Mouse (Mus musculus): ENCODE results near the gene Hhex. TPM values are rescaled to one million over a fixed set of nuclear protein-coding genes. Genes with fewer than 3 reads are reported as not detected.

Gene Hhex
- total RNA-seq (2023; ENCODE audit: inconsistent age), result 86.0 to 102 TPM (median 96.7 TPM) in 4 replicates

DNA sequence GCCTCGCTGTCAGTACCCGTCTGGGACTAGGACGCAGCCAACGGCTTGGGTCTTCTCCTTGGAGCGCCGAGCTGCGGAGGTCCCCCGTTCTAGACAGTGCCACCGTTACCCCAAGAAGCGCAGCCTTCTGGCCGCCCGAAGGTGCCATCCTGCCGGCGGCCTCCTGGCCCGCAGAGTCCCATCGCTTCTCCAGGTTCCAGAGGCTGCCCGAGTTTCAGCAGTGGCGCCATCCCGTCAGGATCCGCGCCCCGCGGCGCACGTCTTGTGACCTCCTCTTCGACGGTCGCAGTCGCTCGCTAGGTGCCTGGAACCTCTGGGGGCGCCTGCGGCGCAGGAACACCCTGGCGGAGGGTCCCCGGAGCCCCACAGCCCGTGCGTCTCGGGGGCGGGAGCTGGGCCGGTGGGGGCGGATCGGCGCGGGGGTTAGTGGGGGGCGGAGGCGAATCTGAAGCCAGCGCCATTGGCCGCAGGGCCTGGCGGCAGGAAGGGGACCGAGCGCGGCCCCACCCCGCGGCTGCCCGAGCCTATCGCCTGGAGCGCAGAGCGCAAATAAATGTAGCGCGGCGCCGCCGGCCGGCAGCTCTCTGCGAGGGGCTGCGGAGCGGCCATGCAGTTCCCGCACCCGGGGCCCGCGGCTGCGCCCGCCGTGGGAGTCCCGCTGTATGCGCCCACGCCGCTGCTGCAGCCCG is at the start of gene Hhex:
TSS of gene Hhex (plus strand) at position 548 of the 689 bp plus-strand sequence.

Other genes starting within 250 kb of the Hhex start
- 56.7 to 73.9 TPM (median 64.6 TPM) in 4 replicates for gene March5, start 227.3 kb upstream of the Hhex start, total RNA-seq (2023; ENCODE audit: inconsistent age)
- 0.51 to 1.5 TPM (median 0.63 TPM) in 4 replicates for gene Cpeb3, start 226.2 kb upstream of the Hhex start, total RNA-seq (2023; ENCODE audit: inconsistent age)
- 33.4 to 37.7 TPM (median 36.6 TPM) in 4 replicates for gene Ide, start 97.0 kb upstream of the Hhex start, total RNA-seq (2023; ENCODE audit: inconsistent age)
- 1.9 to 2.8 TPM (median 2.2 TPM) in 4 replicates for gene Kif11, start 58.4 kb upstream of the Hhex start, total RNA-seq (2023; ENCODE audit: inconsistent age)
- gene Exoc6, start 115.6 kb downstream of the Hhex start, total RNA-seq (2023; ENCODE audit: inconsistent age), result 40.2 to 47.8 TPM (median 45.5 TPM) in 4 replicates

Measured in B cell, adult (primary cell).